Mouse (Mus musculus): ENCODE results near the gene Col26a1.

- TF ChIP-seq POLR2A (IDR thresholded peaks at IDR 0.05; ENCODE audit: insufficient read length, low read depth) (no peak), MYOD1 (IDR thresholded peaks at IDR 0.05; ENCODE audit: control insufficient read depth in 1 of 3, insufficient read length in 2 of 3, low read depth in 2 of 3) (no peak)
Observed at GRCm38 (mm10) chr5:136919546-136920301, 36.7 kb upstream of the Col26a1 start.

Data from myocyte (in vitro differentiated cells).